Mouse (Mus musculus) liver, embryonic 16.5 days (tissue): ENCODE data around the gene Flvcr2. TPM values are rescaled to one million over a fixed set of nuclear protein-coding genes. Genes with fewer than 3 reads are reported as not detected.
"Not testable (repeated sequence)": the region's sequence is repeated elsewhere in the genome, so short reads cannot be mapped to it uniquely, and the experiment has no call there.

Source experiments
- ATAC-seq: fragments of 200-750 bp; cut with Nextera tagmentation; 2 replicates; pipeline ENCODE4 v1.8.0; 2017; ENCODE audit warnings: low read depth, mild to moderate bottlenecking, moderate number of reproducible peaks, moderate library complexity
- H3K27ac ChIP-seq: fragments of 300-500 bp; sonication (generic); 2 replicates; pipeline ENCODE4 v1.5.1; 2014; ENCODE audit warnings: mild to moderate bottlenecking, low read length
- H3K27me3 ChIP-seq: fragments of 300-500 bp; sonication (generic); 2 replicates; pipeline ENCODE4 v1.6.1; 2014; ENCODE audit warnings: low read depth, low read length, mixed read lengths; ENCODE audit not compliant: control insufficient read depth, insufficient read depth
- H3K36me3 ChIP-seq: fragments of 300-500 bp; sonication (generic); 2 replicates; pipeline ENCODE4 v1.6.1; 2014; ENCODE audit warnings: mild to moderate bottlenecking; ENCODE audit not compliant: control insufficient read depth, insufficient read depth
- H3K4me1 ChIP-seq: fragments of 300-500 bp; sonication (generic); 2 replicates; pipeline ENCODE4 v1.6.1; 2014; ENCODE audit warnings: low read depth, low read length, mixed read lengths; ENCODE audit not compliant: control insufficient read depth
- H3K4me2 ChIP-seq: fragments of 300-500 bp; sonication (generic); 2 replicates; pipeline ENCODE4 v1.6.1; 2014; ENCODE audit warnings: low read depth, low read length, mixed read lengths
- H3K4me3 ChIP-seq: fragments of 300-500 bp; sonication (generic); 2 replicates; pipeline ENCODE4 v1.5.1; 2014; ENCODE audit warnings: low read depth, mild to moderate bottlenecking, low read length
- H3K9ac ChIP-seq: fragments of 300-500 bp; sonication (generic); 2 replicates; pipeline ENCODE4 v1.6.1; 2014; ENCODE audit warnings: low read depth, low read length
- H3K9me3 ChIP-seq: fragments of 300-500 bp; sonication (generic); replicated peaks from 2 replicates; pipeline ENCODE4 v1.6.1; 2016; ENCODE audit warnings: low read length; ENCODE audit not compliant: control insufficient read depth
- WGBS: fragments of 180-500 bp; shearing (Covaris S2); extraction: QIAGEN DNeasy Blood & Tissue Kit; methylation state at CpG from one replicate; pipeline ENCODE4 v1.1.7; 2014; ENCODE audit not compliant: insufficient replicate concordance; 5-methylcytosine and 5-hydroxymethylcytosine counted together
- polyA plus RNA-seq: library from polyadenylated mRNA; unstranded; fragments of >200 nt; fragmentation: Nextera tagmentation; extraction: Ambion mirVana; gene quantifications from 2 replicates; pipeline ENCODE4 v1.2.1, GENCODE M21; 2015

Gene Flvcr2
- 8.8 and 10.0 TPM in 2 replicates for polyA plus RNA-seq

- Histone ChIP-seq H3K27me3 (peaks cover 4% of the 10 kb centered on the region; the same call in 1 of the 2 replicates), H3K4me3 (peak within 1 kb of the TSS; percentile 57), H3K9ac (peak within 1 kb of the TSS; percentile 24; the same call in 1 of the 2 replicates), H3K27ac (peak within 1 kb of the TSS; percentile 73), H3K36me3 (no peaks in the 10 kb centered on the region), H3K9me3 (no peaks in the 10 kb centered on the region), H3K4me1 (no peaks in the 10 kb centered on the region), H3K4me2 (peak within 1 kb of the TSS; percentile 75)
- peak; percentile 83 for ATAC-seq
- whole genome bisulfite sequencing = under 1% methylated on average over 51 of the region's 51 CpGs
Observed at GRCm38 (mm10) chr12:85745827-85746695, at the start of gene Flvcr2. TSS of gene Flvcr2 (plus strand) at chr12:85746539.

- H3K27ac ChIP-seq, H3K36me3 ChIP-seq, H3K9ac ChIP-seq, H3K27me3 ChIP-seq, H3K4me1 ChIP-seq, H3K4me3 ChIP-seq, H3K9me3 ChIP-seq: not testable (repeated sequence)
- peak; percentile 81 for ATAC-seq
- peak overlapping the region; percentile 32; the same call in 1 of the 2 replicates for H3K4me2 ChIP-seq
- 40% methylated on average over 10 of the region's 37 CpGs for WGBS
Observed at GRCm38 (mm10) chr12:85698179-85698578, 48.2 kb upstream of the Flvcr2 start.

- WGBS = 65% methylated on average over 6 of the region's 6 CpGs
- no peak overlapping the region for H3K4me3 ChIP-seq
- H3K4me2 ChIP-seq = no peak overlapping the region
- H3K4me1 ChIP-seq = peaks cover 8% of the 10 kb centered on the region
- no peak for ATAC-seq
- no peak overlapping the region for H3K27ac ChIP-seq
- H3K36me3 ChIP-seq = no peaks in the 10 kb centered on the region
- no peak overlapping the region for H3K9ac ChIP-seq
- no peaks in the 10 kb centered on the region for H3K9me3 ChIP-seq
- no peaks in the 10 kb centered on the region for H3K27me3 ChIP-seq
Observed at GRCm38 (mm10) chr12:85700191-85700841, 46.0 kb upstream of the Flvcr2 start.

- Histone ChIP-seq H3K4me3 (no peak overlapping the region), H3K9me3 (no peaks in the 10 kb centered on the region), H3K27ac (no peak overlapping the region), H3K9ac (no peak overlapping the region), H3K4me1 (peaks cover 9% of the 10 kb centered on the region), H3K27me3 (no peaks in the 10 kb centered on the region), H3K4me2 (no peak overlapping the region), H3K36me3 (no peaks in the 10 kb centered on the region)
- ATAC-seq = no peak
- 69% methylated on average over 7 of the region's 7 CpGs for WGBS
Observed at GRCm38 (mm10) chr12:85700842-85701223, 45.5 kb upstream of the Flvcr2 start.

GRCm38 (mm10) chr12:85702166-85703055 is 43.9 kb upstream of the Flvcr2 start:
- no peak for ATAC-seq
- 72% methylated on average over 15 of the region's 15 CpGs for WGBS
- peaks cover 9% of the 10 kb centered on the region for H3K4me1 ChIP-seq
- no peaks in the 10 kb centered on the region for H3K9me3 ChIP-seq
- H3K27me3 ChIP-seq = no peaks in the 10 kb centered on the region
- H3K4me2 ChIP-seq = no peak overlapping the region
- H3K9ac ChIP-seq = no peak overlapping the region
- no peak overlapping the region for H3K4me3 ChIP-seq
- no peaks in the 10 kb centered on the region for H3K36me3 ChIP-seq
- no peak overlapping the region for H3K27ac ChIP-seq

- H3K4me2 ChIP-seq = no peak overlapping the region
- H3K9me3 ChIP-seq = no peaks in the 10 kb centered on the region
- ATAC-seq = no peak
- no peak overlapping the region for H3K4me3 ChIP-seq
- H3K27ac ChIP-seq = no peak overlapping the region
- H3K27me3 ChIP-seq = no peaks in the 10 kb centered on the region
- H3K4me1 ChIP-seq = peaks cover 9% of the 10 kb centered on the region
- no peak overlapping the region for H3K9ac ChIP-seq
- H3K36me3 ChIP-seq = no peaks in the 10 kb centered on the region
- WGBS = 61% methylated on average over 3 of the region's 3 CpGs
Observed at GRCm38 (mm10) chr12:85703507-85703906, 42.8 kb upstream of the Flvcr2 start.

- H3K9ac ChIP-seq = no peak overlapping the region
- peak overlapping the region; percentile 78 for H3K27ac ChIP-seq
- no peak overlapping the region for H3K4me3 ChIP-seq
- peaks cover 9% of the 10 kb centered on the region for H3K4me1 ChIP-seq
- H3K9me3 ChIP-seq = no peaks in the 10 kb centered on the region
- no peak for ATAC-seq
- H3K4me2 ChIP-seq = no peak overlapping the region
- WGBS = 31% methylated on average over 7 of the region's 7 CpGs
- no peaks in the 10 kb centered on the region for H3K36me3 ChIP-seq
- H3K27me3 ChIP-seq = no peaks in the 10 kb centered on the region
Observed at GRCm38 (mm10) chr12:85704566-85704965, 41.8 kb upstream of the Flvcr2 start.

GRCm38 (mm10) chr12:85705002-85705830 is 41.1 kb upstream of the Flvcr2 start:
- H3K9me3 ChIP-seq = no peaks in the 10 kb centered on the region
- no peaks in the 10 kb centered on the region for H3K27me3 ChIP-seq
- H3K9ac ChIP-seq = peak overlapping the region; percentile 53
- peak overlapping the region; percentile 78 for H3K27ac ChIP-seq
- H3K4me2 ChIP-seq = peak overlapping the region; percentile 73
- H3K36me3 ChIP-seq = no peaks in the 10 kb centered on the region
- peak; percentile 86 for ATAC-seq
- H3K4me1 ChIP-seq = peaks cover 9% of the 10 kb centered on the region
- H3K4me3 ChIP-seq = peak overlapping the region; percentile 55
- 5% methylated on average over 20 of the region's 20 CpGs for WGBS
